Mouse (Mus musculus) ES-E14 (cell line): ENCODE results near the gene Gm28308.

ENCODE experiments used
- CHD2 ChIP-seq: IDR thresholded peaks from 2 replicates; pipeline ENCODE4 v1.6.1; 2014; ENCODE audit warnings: mild to moderate bottlenecking, low read depth, low read length, inconsistent platforms
- ZC3H11A ChIP-seq: IDR thresholded peaks from 2 replicates; pipeline ENCODE4 v1.6.1; 2012; ENCODE audit warnings: low read depth, mild to moderate bottlenecking, inconsistent platforms, low read length, borderline replicate concordance
- ZNF384 ChIP-seq: IDR thresholded peaks from 2 replicates; pipeline ENCODE4 v1.6.1; 2012; ENCODE audit warnings: low read depth, low read length, inconsistent platforms

DNA sequence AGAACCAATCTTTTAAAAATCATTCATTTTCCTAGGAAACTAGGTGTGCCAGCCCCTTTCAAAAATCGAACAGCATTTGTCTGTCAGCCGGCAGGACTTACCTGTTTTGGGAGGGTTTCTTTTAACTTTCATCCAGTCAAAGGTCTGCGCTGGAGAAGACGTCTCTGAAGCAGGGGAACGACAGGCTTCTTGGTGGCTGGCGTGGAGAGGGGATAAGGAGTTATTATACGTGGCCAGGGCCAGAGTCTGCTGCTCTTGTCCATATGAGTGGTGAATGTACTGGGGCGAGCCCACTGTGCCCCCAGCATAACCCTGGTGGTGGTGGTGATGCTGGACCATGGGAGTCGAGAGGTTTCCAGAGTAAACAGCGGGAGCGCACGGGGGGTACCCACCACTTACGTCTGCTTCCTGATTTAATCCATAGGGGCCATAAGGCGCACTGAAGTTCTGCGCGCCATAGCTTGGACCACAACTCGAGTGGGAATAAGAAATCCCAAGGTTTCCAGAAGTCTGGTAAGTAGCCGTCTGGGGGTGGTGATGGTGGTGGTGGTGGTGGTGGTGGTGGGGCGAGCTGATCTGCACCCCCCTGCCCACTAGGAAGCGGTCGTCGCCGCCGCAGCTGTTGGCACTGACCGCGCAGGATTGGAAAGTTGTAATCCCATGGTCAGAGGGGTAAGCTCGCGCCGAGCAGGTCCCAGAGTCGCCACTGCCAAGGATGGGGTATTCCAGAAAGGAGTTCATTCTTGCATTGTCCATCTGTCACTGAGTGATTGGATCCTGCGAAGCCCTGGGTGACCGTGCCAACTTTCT lies 55.5 kb downstream of the Gm28308 start:
- TF ChIP-seq ZNF384 (no peak), CHD2 (no peak), ZC3H11A (no peak)
